Mouse (Mus musculus) kidney, postnatal 4 days (tissue): ENCODE data around the gene Plscr5.
"Not testable (repeated sequence)": the region's sequence is repeated elsewhere in the genome, so short reads cannot be mapped to it uniquely, and the experiment has no call there.

Experiments used
- DNase-seq, 2 experiments: peaks; one replicate each; pipeline ENCODE4 v3.0.0; 2021; ENCODE audit warnings: mixed read lengths in 2 of 2

Plscr5 gene

DNA sequence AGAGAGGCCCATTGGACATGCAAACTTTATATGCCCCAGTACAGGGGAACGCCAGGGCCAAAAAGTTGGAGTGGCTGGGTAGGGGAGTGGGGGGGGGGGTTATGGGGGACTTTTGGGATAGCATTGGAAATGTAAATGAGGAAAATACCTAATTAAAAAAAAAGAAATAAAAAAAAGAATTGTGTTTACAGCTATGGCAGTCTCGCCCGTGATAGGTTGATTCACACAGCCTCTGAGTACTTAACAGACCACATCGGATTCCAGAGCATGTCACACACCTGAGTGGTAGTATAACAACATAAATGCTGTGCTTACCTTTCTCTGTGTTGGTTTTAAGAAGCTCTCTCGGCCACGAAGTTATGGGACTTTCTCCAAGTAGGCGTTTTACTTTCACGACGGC, at the start of gene Plscr5:
TSS of gene Plscr5 (plus strand) at position 301 of the 400 bp plus-strand sequence.
- DNase-seq, result not testable (repeated sequence)

DNA sequence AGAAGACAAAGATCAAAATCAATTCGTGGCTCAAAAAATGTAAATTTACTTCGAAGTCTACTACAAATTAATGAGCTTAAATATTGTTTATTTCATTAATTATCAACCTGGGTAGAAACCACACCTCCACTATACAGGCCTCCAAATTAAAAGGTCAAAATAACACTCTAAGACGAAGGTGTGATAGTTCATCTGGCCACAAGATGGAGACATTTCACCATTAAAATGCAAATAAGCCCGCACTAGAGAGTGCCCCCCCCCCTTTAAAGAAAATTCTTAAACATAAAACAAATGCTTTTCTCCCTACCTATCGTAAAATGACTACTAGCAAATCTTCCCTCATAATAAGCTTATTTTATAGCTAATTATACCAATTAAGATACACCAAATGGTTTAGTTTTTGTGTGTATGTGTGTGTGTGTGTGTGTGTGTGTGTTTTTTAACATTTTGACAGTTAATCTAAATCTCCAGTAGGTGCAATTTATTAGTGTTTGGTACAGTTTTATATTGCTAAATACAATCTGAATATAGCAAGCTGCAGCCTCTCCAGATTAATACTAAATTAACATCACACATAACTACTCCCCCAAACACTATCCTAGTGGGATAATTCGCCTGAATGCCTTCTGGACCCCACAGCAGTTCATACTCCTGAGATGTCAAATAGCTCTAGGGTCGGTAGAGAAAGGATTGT, 45.0 kb upstream of the Plscr5 start:
- no peak for DNase-seq

DNA sequence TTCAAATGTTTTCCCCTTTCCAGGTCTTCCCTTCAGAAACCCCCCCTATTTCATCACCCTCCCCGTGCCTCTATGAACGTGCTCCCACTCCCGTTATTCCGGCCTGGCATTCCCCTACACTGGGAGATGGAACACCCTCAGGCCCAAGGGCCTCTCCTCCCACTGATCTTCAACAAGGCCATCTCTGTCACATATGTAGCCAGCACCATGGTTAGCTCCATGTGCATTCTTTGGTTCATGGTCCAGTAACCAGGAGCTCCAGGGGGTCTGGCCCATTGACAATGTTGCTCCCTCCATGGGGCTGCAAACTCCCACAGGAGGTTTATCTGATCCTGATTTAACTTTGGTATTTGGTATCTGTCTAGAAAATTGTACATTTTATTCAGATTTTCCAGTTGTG, 30.5 kb upstream of the Plscr5 start:
- DNase-seq, result peak; percentile 56 to 57

DNA sequence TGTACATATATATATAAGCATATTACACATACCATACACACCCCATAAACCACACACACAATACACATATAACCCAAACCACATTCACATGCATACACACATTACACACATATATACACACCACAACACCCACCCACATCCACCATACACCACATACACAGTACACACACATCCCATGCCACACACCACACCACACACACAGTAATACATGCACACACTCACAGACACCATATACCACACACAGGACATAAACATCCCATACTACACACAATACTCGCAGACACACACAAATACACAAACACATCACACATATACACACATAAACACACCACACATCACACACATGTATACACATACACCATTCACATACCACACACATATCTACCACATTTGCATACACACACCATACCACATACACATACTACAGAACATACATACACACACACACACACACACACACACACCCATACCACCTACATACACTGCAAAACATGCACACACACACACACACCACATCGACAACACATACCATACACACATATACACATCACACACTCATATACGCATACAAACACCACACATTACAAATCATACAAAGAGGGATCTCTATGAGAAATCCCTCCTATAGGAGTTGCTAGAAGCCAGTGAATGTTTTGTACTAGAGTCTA, 19.3 kb upstream of the Plscr5 start:
- DNase-seq, result no peak

DNA sequence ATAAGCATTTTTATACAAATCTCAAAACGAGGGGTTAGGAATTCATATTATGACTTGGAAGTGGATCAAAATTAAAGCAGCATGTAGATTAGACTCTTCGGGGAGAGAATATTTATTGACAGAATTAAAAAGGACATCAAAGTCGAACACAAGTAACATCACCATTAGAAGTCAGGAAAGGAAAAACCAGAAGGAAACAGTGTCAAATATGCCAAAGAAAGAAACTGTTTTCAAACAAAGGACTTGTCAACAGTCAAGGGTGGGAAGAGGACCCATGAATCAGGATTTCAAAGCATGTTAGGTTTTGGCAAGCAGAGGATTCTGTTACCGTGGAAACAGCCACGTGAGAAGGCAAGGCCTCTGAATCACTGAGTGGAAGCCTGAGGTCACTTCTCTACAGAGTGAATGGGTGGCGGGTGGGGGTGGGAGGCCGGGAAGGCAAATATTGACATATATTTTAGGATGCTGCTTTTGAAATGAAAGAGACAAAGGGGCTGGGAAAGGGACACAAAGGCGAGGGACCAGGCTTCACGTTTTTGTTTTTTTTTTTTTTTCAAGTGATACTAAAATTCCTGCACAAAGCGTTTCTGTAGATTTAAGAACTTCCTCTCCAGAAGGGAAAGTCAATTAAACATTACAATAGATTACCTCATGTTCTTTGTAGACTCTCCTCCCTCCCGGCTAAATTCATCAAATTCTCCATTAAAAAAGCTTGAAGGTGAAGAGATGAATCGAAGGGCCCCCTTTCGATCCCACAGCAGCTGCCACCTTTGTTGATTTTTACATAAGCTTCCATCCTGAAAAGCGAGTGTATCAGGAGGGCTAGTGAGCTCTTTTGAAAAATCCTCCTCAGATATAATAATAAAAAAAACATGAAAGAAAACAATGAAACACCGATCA, 18.3 kb upstream of the Plscr5 start:
- peak; percentile 6 to 19 for DNase-seq

DNA sequence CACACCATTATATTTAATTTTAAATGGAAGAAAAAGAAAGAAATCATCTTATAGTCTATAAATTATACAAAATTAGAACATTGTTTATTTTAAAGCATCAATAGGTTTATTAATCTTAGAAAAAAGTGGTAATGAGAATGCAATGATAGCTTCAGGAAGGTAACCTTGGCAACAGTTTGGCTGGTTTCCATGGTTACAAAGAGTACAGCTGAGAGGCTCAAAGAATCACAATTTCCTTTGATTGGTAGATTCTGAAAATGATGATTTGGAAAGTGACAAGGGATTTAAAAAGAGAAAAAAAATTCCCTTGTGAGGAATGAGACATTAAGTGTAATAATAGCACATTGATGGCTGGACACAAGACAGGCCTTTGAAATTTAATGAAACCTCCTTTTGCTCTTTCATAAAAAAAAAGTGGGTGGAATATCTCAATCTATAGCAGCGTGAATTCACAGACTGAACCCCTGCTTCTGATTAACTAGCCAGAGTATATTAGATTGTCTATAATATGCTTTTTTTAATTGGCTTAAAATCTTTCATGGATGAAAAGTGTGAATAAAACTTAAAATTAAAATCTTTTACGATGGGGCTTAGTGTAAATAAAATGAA, 13.8 kb upstream of the Plscr5 start:
- DNase-seq, result no peak

DNA sequence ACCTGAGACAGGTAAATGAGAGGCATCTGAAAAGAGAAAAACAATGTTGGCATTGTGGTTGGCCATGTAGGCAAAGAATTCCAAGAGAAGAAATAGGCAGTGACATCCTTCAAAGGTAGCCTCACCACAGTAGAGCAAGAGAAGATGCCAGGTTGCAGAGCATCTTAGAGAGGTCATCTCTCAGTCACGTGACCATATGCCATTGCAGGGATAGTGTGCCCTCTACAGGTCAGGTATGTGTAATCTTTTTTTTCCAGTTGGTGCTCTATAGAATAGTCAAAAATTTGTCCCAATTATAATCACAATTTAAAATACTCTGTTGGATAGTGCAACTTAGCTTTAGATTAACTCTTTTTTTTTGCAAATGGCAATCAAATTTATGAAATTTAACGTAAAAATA, 1.4 kb upstream of the Plscr5 start:
- no peak for DNase-seq

DNA sequence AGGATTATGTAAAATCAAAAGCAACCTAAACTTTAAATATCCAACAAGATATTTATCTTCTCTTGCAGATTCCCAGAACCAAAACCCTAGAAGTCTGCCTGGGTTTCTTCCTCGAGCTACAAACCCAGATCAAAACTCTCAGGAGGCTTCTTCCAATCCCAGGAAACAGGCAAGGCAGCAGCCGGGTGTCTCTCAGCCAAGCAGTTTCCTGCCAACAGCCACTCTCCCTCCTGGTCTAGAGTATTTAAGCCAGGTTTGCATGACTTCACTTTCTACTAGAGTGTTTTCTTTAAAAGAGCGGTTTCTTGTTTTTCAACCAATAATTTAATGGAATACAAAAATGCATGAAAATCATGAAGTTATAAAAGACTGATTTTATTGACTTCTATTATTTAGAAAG, 5.7 kb downstream of the Plscr5 start:
- DNase-seq, result no peak

DNA sequence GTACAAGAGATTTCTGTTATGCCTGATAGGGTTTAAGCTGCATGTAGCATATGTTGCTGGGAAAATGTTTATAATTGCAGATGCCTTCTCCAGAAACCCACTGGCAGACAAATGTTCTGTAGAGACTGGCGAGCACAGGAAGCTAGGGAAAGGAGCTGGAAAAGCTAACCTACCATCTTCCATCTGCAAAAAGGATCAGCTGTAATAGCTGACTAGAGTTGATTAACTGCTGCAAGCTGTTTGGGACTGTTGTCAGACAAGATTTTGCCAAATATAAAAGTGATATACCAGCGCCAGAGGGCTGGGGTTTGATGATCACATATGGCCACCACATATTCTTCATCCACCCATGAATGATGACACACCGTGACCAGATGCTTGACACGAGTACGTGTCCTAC, 6.8 kb downstream of the Plscr5 start:
- no peak for DNase-seq

DNA sequence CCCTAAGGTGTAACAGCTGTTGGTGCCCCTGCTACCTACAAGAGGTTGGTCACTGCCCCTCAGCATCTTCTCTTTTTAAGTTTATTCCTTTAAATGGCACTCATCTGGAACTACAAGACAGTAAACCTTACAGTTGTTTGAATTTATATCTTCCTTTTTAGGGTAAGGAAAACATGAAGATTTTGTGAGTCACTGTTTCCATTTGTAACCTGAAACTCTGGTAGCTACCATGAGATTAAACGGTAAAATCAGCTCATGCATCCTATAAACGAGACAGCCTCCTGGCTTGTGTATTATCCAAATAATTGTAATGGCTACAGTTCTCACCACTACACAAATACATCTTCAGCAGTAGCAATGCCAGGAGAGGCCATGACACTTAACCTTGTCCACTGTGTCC, 11.7 kb downstream of the Plscr5 start:
- no peak for DNase-seq

DNA sequence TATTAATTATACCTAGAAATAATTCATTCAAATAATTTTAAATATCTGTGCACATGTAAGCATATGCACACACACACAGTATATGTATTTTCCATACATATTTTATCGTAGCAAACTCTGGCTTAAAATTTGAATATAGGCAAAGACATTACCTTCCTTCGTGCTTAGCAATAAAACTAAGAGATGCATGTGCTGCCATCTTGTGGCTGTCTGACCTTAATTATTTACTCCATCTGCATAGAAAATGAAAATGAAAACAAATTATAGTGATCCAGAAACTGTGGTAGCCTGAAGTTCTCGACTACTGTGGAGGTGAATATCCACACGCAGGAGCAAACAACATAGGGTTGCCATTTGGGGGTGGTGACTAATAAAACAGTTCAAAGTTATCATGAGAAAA, 14.6 kb downstream of the Plscr5 start:
- peak; percentile 68 to 75 for DNase-seq

DNA sequence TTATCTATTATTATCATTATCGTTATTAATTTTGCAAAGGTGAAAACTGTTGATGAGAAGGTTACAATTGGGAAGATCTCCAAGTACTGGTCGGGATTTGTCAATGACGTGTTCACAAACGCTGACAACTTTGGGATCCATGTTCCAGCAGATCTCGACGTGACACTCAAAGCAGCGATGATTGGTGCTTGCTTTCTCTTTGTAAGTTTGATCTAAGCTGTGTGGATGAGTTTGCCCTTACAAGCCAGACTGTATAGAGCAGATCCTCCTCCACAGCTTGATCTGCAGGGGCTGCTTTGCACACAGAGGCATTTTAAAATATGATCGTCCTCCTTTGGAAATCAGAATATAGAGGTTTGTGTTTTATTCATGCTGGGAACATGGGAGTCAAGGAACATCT, 15.0 kb downstream of the Plscr5 start:
- no peak for DNase-seq

DNA sequence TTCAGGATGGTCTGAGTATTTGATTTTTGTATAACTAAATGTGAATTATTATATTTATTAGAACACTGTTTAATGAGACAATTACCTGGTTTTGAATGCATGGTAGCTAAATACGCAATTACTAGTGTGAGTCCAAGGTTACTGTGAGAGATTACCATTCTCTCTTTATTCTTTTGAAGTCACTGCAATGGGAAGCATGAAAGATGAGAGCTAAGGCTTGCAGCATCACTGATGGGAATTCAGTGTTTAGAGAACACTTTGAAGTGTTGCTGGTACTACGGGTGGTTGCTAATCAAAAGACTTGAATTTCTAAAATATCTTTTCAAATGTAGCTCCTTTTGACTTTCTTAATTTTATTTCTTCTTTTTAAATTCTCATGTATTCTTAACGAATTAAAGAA, 17.1 kb downstream of the Plscr5 start:
- no peak for DNase-seq

DNA sequence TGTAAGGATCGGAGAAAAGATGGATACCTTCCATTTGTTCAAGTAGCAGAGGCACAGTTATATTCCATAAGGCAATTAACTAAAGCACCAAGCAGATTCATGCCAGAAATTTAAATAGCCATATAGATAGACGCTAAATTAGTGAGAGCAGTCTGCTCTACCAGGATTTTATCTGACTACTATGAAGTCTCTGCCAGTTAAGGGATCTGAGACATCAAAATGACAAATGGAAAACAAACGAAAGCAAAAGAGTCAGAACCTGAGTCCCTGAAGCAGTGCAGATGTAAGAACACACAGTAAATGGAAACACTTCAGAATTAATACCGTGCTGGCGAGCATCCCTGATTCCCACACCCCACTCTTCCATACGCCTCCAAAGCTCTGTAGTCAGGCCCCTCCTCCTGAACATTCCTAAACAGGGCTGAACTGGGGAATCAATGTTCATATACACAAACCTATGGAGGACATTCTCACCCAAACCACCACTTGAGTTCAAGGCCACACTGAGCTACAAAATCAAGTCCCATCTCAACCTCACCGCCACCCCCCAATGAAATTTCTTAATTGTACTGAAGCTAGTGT, 17.7 kb downstream of the Plscr5 start:
- DNase-seq, result no peak

DNA sequence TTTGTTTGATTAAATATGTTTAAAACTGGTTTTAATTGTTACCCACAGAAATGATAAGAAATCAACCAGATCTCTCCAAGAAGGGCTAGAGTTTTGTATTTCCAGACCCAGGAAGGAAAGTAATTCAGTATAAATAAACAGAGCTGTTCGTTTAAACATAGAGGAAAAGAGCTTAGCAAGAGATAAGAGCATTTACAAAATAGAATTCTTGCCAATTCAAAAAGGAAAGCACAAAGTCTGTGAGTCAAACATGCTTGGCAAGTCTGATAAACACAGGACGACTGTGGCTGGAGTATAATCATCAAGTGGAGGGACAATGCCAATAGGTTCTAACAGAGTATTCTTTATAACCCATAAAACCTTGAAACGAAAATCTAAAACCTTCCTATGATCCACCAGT, 18.3 kb downstream of the Plscr5 start:
- no peak for DNase-seq

DNA sequence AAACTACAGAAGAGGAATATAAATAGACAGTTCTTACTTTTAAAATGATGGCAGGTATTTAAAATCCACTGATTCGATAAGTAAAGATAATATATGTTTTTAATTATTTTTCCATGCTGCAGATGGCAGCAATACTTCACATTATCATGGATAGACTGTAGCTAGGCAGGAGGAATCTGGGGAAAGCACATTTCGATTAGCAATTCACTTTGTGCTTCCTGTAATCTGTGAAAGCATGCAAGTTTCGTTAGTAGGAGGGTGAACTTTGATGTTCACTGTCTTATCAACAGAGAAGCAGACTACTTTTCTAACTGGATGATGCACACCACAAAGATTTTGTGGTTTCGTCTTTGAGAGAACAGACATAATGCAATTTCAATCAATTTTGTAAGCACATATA, 24.7 kb downstream of the Plscr5 start:
- no peak for DNase-seq

DNA sequence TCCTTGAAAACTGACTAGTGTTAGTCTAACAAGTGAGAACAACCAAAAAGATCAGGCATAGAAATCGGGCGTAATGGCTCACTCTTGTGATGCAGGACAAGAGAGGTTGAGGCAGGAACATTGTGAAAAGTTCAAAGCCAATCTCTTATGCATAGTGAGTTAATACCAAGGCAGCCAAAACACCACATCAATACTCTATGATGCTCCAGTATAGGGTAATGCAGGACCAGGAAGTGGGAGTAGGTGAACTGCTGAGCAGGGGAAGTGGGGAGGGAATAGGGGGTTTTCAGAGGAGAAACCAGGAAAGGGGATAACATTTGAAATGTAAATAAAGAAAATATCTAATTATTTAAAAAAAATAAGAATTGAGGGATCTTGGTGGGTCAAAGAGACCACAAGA, 25.2 kb downstream of the Plscr5 start:
- DNase-seq, result no peak

DNA sequence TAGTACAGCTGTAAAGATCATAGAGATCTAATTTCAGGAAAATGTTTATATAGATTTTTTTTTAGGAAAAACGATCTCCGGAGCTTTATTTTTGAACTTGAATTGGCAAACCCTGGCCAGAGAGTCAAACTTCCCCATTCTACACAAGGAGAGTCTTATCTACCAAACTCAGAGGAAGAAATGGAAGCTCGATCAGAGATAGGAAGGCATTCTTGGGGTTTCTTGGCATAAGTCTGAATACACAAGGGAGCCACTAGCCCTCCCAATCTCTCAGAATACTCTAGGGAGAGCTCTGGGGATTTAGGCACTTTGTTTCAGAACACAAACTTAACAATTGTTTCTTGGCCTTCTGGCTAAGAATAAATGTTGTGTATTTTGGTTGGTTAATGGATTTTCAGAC, 27.4 kb downstream of the Plscr5 start:
- no peak for DNase-seq

DNA sequence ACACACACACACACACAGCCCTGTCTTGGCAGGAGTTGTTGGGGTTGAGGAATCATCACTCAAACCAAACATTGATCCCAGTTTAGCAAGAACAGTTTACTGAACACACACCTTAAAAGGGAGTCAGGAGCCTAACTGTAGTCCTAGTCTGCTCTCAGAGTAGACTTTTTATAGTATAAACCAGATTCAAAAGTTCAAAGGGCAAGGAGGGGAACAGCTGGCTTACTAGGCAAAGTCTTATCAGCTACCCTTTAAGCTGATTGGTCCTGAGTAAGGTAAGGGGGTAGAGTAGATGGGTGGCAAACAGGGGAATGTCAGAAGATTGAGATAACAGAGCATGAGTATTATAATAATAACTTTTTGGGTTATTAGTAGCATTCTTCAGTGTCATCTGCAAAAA, 28.7 kb downstream of the Plscr5 start:
- no peak for DNase-seq

DNA sequence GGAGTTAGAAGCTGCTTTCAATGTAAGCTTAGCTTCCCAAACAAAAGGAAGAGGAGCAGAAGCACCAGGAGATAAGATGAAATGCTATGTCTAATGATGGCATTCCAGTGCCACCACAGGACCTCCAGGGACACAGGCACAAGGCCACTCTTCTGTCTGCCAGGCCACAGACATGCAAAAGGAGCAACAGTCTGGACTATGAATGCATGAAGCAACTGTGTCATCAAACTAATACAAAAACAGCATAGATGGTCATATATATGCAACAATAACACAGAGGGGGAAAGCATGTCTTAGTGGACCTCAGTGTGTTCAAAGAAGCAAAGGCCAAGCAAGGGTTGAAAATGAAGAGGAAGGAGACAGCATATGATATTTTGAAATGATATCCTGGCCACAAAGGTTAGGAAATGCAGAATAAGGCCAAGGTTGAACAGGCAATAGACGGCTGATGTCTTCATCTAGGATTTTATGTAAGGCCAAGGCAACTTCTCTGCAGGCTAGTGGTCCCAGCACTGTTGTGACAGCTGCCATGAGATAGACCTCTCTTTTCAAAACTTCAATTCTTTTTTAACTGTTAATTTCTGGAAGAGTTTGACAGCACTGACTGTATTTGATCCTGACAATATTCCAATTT, 32.0 kb downstream of the Plscr5 start:
- no peak for DNase-seq

DNA sequence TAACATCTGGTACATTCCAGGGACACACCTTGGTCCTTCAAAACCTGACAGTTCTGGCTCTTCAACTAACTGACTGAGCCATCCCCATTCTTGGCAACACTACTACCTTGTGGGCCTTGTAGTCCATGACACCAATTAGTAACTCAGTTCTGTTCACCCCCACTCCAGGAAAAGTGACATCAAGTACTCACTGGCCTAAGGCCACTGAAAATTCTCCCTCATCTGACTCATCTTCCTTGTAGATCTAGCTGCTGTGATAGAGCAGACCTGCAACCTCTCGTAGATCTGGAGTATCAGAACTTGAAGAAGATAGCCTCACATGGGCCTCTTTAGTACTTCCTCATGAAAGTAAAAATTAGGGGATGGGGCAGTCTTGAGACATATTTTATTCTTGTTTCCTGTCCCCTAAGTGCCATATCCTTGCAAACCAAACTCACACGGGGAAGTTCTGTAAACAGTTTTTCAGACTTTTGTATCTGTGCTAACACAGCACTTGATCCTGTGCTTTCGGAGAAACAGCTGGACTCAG, 33.5 kb downstream of the Plscr5 start:
- no peak for DNase-seq

DNA sequence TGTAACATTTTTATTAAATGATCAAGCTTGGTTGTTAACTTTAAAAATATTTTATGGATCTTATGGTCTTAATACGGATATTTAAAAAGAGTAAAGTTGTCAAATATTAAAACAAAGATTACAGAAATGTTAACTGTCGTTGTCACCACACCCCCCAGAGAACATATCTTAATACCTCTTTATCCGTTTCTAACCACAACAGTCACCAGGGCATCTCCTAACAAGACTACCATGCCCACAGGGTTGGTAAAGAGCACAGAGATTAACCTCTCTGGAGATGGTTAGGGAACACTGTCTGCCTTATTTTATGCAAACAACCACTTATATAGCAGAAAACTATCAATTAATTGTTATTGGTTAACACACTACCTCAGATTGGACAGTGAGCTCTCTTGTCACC, 34.1 kb downstream of the Plscr5 start:
- no peak for DNase-seq
